In the genomic region with DNA sequence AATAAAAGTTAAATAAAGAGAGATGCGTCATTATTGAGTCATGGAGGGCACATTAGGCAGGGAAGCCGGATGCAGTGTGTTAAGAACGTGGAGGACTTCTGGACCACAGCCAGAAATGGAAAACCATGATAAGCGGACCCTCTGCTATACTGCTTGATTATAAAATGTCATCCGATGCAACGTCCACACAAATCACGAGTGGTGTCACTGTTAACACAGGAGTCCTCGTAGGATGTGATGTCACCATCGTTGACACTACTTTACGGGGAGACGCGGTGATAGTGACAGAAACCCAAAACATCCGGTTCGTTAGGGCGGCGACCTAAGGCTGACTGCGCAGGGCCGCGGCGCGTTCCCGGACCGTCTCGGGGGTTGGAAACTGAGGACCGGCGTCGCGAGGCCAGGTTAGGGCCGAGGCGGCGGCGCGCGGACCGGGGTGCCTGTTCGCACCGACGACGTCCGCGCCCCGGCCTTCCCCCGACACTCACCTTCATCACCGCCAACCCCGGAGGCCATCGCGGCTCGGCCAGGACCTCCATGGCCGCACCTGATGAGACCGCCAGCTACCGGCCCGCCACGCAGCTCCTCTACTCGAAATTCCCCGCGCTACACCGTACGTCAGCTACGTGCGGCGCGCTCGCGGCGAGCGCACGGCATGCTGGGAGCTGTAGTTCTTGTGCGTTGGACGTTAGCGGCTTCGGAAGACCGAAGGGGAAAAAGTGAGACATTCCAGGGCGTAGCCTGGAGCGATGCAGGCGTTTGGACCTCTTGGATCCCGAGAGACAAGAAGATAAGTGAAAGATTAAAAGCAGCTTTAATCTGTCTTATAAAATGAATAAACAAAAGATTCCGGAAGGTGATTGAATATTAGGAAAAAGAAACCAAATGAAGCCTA, we compare ENCODE assay signal across 8 mouse cellular contexts. TPM values are rescaled to one million over a fixed set of nuclear protein-coding genes. Genes with fewer than 3 reads are reported as not detected.
A peak's percentile ranks its signal among the peaks of the same experiment; 100 is the strongest.
DNase-seq lines count a peak whose midpoint lies in the region; ATAC-seq and TF ChIP-seq lines count a peak whose summit lies in the region.

A gene (minus strand): TSS at position 631 of the 895 bp plus-strand sequence.

- peak; percentile 87 to 88 for DNase-seq in B cell, adult 2 months
- DNase-seq in heart, embryonic 10.5 days (ENCODE audit: low spot score): peak; percentile 95
- DNase-seq in natural killer cell, adult 2 months (ENCODE audit: low spot score in 2 of 2): peak; percentile 87 to 88

- H3K27me3 ChIP-seq in heart, embryonic 10.5 days (ENCODE audit: insufficient read depth, poor library complexity, severe bottlenecking): peaks cover 10% of the 10 kb centered on the region; the same call in 1 of the 2 replicates
- H3K27me3 ChIP-seq in kidney, embryonic 15.5 days: no peaks in the 10 kb centered on the region
- H3K27me3 ChIP-seq in liver, embryonic 12.5 days (replicated peaks): 0 out of 2 replicates have a peak, but pooled peaks cover 8% of the 10 kb centered on the region
- H3K27me3 ChIP-seq in stomach, embryonic 15.5 days (replicated peaks): no peaks in the 10 kb centered on the region

- peaks cover 12% of the 10 kb centered on the region; the same call in 1 of the 2 replicates for H3K36me3 ChIP-seq in heart, embryonic 10.5 days
- peaks cover 18% of the 10 kb centered on the region for H3K36me3 ChIP-seq in kidney, embryonic 15.5 days
- peaks cover 22% of the 10 kb centered on the region for H3K36me3 ChIP-seq in liver, embryonic 12.5 days
- no peaks in the 10 kb centered on the region for H3K36me3 ChIP-seq in stomach, embryonic 15.5 days

- peak within 1 kb of the TSS; percentile 71 for H3K9ac ChIP-seq in kidney, embryonic 15.5 days
- peak within 1 kb of the TSS; percentile 86 for H3K9ac ChIP-seq in liver, embryonic 12.5 days
- H3K9ac ChIP-seq in stomach, embryonic 15.5 days: peak within 1 kb of the TSS; percentile 59

- no peak for TF ChIP-seq CTCF in bone marrow macrophage, adult 2 months (IDR thresholded peaks at IDR 0.05; ENCODE audit: low read depth, low read length)
- no peak for TF ChIP-seq CTCF in embryonic fibroblast, embryonic 13.5 days (IDR thresholded peaks at IDR 0.05; ENCODE audit: borderline replicate concordance, insufficient read depth, low read length)

- peak within 1 kb of the TSS; percentile 76 for H3K4me2 ChIP-seq in kidney, embryonic 15.5 days
- H3K4me2 ChIP-seq in liver, embryonic 12.5 days: peak within 1 kb of the TSS; percentile 68
- peak within 1 kb of the TSS; percentile 79 for H3K4me2 ChIP-seq in stomach, embryonic 15.5 days

- H3K4me3 ChIP-seq in bone marrow macrophage, adult 2 months (ENCODE audit: insufficient read depth, low read length): peak within 1 kb of the TSS; percentile 61
- H3K4me3 ChIP-seq in embryonic fibroblast, embryonic 13.5 days (ENCODE audit: insufficient read depth, low read length): peak within 1 kb of the TSS; percentile 83
- H3K4me3 ChIP-seq in heart, embryonic 10.5 days: peak within 1 kb of the TSS; percentile 80
- H3K4me3 ChIP-seq in kidney, embryonic 15.5 days (replicated peaks): peak within 1 kb of the TSS; percentile 76
- H3K4me3 ChIP-seq in liver, embryonic 12.5 days: peak within 1 kb of the TSS; percentile 78
- peak within 1 kb of the TSS; percentile 68 for H3K4me3 ChIP-seq in stomach, embryonic 15.5 days (replicated peaks)

- under 1% methylated on average over 75 of the region's 77 CpGs for WGBS in heart, embryonic 10.5 days
- under 1% methylated on average over 77 of the region's 77 CpGs for WGBS in kidney, embryonic 15.5 days
- under 1% methylated on average over 77 of the region's 77 CpGs for WGBS in liver, embryonic 12.5 days (ENCODE audit: insufficient replicate concordance)
- under 1% methylated on average over 77 of the region's 77 CpGs for WGBS in stomach, embryonic 15.5 days

- TF ChIP-seq POLR2A in bone marrow macrophage, adult 2 months (IDR thresholded peaks at IDR 0.05; ENCODE audit: borderline replicate concordance, low read depth, low read length): no peak
- TF ChIP-seq POLR2A in embryonic fibroblast, embryonic 13.5 days (IDR thresholded peaks at IDR 0.05; ENCODE audit: low read depth, low read length): peak; percentile 79

- no peaks in the 10 kb centered on the region for H3K9me3 ChIP-seq in heart, embryonic 10.5 days
- H3K9me3 ChIP-seq in kidney, embryonic 15.5 days (replicated peaks): no peaks in the 10 kb centered on the region
- H3K9me3 ChIP-seq in liver, embryonic 12.5 days (replicated peaks): no peaks in the 10 kb centered on the region
- H3K9me3 ChIP-seq in stomach, embryonic 15.5 days: no peaks in the 10 kb centered on the region

- peak within 1 kb of the TSS; percentile 54 for H3K27ac ChIP-seq in bone marrow macrophage, adult 2 months (ENCODE audit: insufficient read depth, low read depth, low read length)
- H3K27ac ChIP-seq in embryonic fibroblast, embryonic 13.5 days (ENCODE audit: insufficient read depth, low read length): peak within 1 kb of the TSS; percentile 63; the same call in 1 of the 2 replicates
- H3K27ac ChIP-seq in heart, embryonic 10.5 days: peak within 1 kb of the TSS; percentile 94
- H3K27ac ChIP-seq in kidney, embryonic 15.5 days: peak within 1 kb of the TSS; percentile 66
- peak within 1 kb of the TSS; percentile 96 for H3K27ac ChIP-seq in liver, embryonic 12.5 days
- H3K27ac ChIP-seq in stomach, embryonic 15.5 days: peak within 1 kb of the TSS; percentile 48

- H3K4me1 ChIP-seq in bone marrow macrophage, adult 2 months (ENCODE audit: control insufficient read depth, insufficient read depth, low read length): peaks cover 5% of the 10 kb centered on the region
- no peaks in the 10 kb centered on the region for H3K4me1 ChIP-seq in embryonic fibroblast, embryonic 13.5 days (ENCODE audit: control insufficient read depth, insufficient read depth, low read length)
- 0 out of 2 replicates have a peak, but pooled peaks cover 3% of the 10 kb centered on the region for H3K4me1 ChIP-seq in heart, embryonic 10.5 days
- H3K4me1 ChIP-seq in kidney, embryonic 15.5 days: peaks cover 14% of the 10 kb centered on the region
- peaks cover 26% of the 10 kb centered on the region for H3K4me1 ChIP-seq in liver, embryonic 12.5 days
- H3K4me1 ChIP-seq in stomach, embryonic 15.5 days: no peaks in the 10 kb centered on the region

- peak; percentile 94 for ATAC-seq in kidney, embryonic 15.5 days (replicated peaks; ENCODE audit: low FRiP score)
- peak; percentile 97 for ATAC-seq in liver, embryonic 12.5 days
- ATAC-seq in stomach, embryonic 15.5 days (ENCODE audit: insufficient read depth, low FRiP score, low read depth): peak; percentile 94

RNA-seq across cellular contexts. Expression of the gene that starts here (rescaled TPM):
- 9.5 and 14.8 TPM in 2 replicates for polyA plus RNA-seq in bone marrow macrophage, adult 2 months (2012; ENCODE audit: insufficient read depth, insufficient read length, missing spikeins)
- 26.4 and 32.9 TPM in 2 replicates for polyA plus RNA-seq in embryonic fibroblast, embryonic 13.5 days (2011; ENCODE audit: insufficient read length, low read depth, missing spikeins)
- polyA plus RNA-seq in heart, embryonic 10.5 days (2016; fragmentation: Nextera tagmentation; extraction: Ambion mirVana): 32.9 and 39.5 TPM in 2 replicates
- 46.9 and 51.3 TPM in 2 replicates for polyA plus RNA-seq in kidney, embryonic 15.5 days (2015; fragmentation: Nextera tagmentation; extraction: Ambion mirVana)
- polyA plus RNA-seq in liver, embryonic 12.5 days (2016; fragmentation: Nextera tagmentation; extraction: Ambion mirVana): 39.8 and 41.8 TPM in 2 replicates
- 31.1 and 34.9 TPM in 2 replicates for polyA plus RNA-seq in stomach, embryonic 15.5 days (2015; fragmentation: Nextera tagmentation; extraction: Ambion mirVana)

Comparison
In these comparisons a context has a peak if more than half of its experiments do, and no peak if none do; other contexts are left out.
1. Peak in every context shown above with its lines: DNase-seq, ATAC-seq, H3K4me3 ChIP-seq and H3K27ac ChIP-seq.